ENCODE assay signal across 22 mouse cellular contexts in the genomic region with DNA sequence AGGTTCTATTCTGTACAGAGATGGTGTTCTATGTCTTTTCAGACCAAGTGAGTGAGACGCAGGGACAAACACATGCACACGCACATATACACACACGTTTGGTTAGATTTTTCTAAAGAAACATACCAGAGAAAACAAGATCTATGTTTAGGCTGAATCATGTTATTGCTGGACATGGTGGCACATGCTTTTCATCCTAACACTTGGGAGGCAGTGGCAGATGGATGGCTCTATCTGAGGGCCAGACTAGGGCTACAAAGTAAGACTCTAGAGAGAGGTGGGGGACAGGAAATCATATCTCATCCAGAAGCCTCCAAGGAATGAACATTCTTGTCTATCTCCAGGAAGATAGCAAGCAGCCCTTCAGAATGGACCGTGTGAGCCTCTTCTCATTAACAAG. TPM values are rescaled to one million over a fixed set of nuclear protein-coding genes. Genes with fewer than 3 reads are reported as not detected.
DNase-seq lines count a peak whose midpoint lies in the region; ATAC-seq and TF ChIP-seq lines count a peak whose summit lies in the region.
"Had no signal": no experiment of that assay in that cellular context is flagged by ENCODE, and none has a peak within 500 bp of the region (broad histone marks: within the 10 kb centered on the region; RNA-seq: fewer than 3 reads in every experiment).

No protein-coding gene starts in this region.

- WGBS in hindbrain, embryonic 11.5 days, result 27% methylated on average over 4 of the region's 4 CpGs
- WGBS in hindbrain, embryonic 10.5 days, result 20% methylated on average over 4 of the region's 4 CpGs
- 21% methylated on average over 4 of the region's 4 CpGs for WGBS in midbrain, embryonic 11.5 days
- WGBS in midbrain, embryonic 10.5 days, result 20% methylated on average over 4 of the region's 4 CpGs
- WGBS in neural tube, embryonic 11.5 days, result 21% methylated on average over 4 of the region's 4 CpGs
- WGBS in neural tube, embryonic 15.5 days, result 24% methylated on average over 4 of the region's 4 CpGs
- WGBS in forebrain, embryonic 10.5 days, result 23% methylated on average over 4 of the region's 4 CpGs

- CTCF ChIA-PET in Patski (lab: Charles Lee), result interaction anchor here (0.7 kb wide), 1 partner anchor 13 kb away, joined by 3 read pairs; no protein-coding TSS in a partner anchor

- ATAC-seq in hindbrain, embryonic 11.5 days (ENCODE audit: low FRiP score), result no peak
- no peak for ATAC-seq in midbrain, embryonic 11.5 days (ENCODE audit: low FRiP score)
- no peak for ATAC-seq in neural tube, embryonic 11.5 days (ENCODE audit: insufficient read depth, low FRiP score, low TSS enrichment)
- no peak for ATAC-seq in neural tube, embryonic 15.5 days (ENCODE audit: low FRiP score)
- no peak for ATAC-seq in Patski
- ATAC-seq: activated CD4-positive, CD25-positive, alpha-beta regulatory T cell, adult 4 months; CD4-positive, CD25-positive, alpha-beta regulatory T cell, adult 4 months had no signal

- H3K4me3 ChIP-seq in hindbrain, embryonic 11.5 days (ENCODE audit: low read depth, low read length), result no peak overlapping the region
- no peak overlapping the region for H3K4me3 ChIP-seq in hindbrain, embryonic 10.5 days
- H3K4me3 ChIP-seq in midbrain, embryonic 11.5 days (ENCODE audit: low read depth, low read length), result no peak overlapping the region
- no peak overlapping the region for H3K4me3 ChIP-seq in midbrain, embryonic 10.5 days
- no peak overlapping the region for H3K4me3 ChIP-seq in neural tube, embryonic 11.5 days (ENCODE audit: low read depth, low read length)
- H3K4me3 ChIP-seq in neural tube, embryonic 15.5 days (replicated peaks), result no peak overlapping the region
- H3K4me3 ChIP-seq in forebrain, embryonic 10.5 days, result no peak overlapping the region

- TF ChIP-seq CTCF in Patski (IDR thresholded peaks at IDR 0.05), result no peak

- H3K36me3 ChIP-seq in hindbrain, embryonic 11.5 days (ENCODE audit: control insufficient read depth, insufficient read depth, low read length), result no peaks in the 10 kb centered on the region
- no peaks in the 10 kb centered on the region for H3K36me3 ChIP-seq in hindbrain, embryonic 10.5 days
- H3K36me3 ChIP-seq in midbrain, embryonic 11.5 days (ENCODE audit: control insufficient read depth, insufficient read depth, low read length), result no peaks in the 10 kb centered on the region
- H3K36me3 ChIP-seq in midbrain, embryonic 10.5 days, result no peaks in the 10 kb centered on the region
- no peaks in the 10 kb centered on the region for H3K36me3 ChIP-seq in neural tube, embryonic 11.5 days (ENCODE audit: control insufficient read depth, insufficient read depth, low read length)
- H3K36me3 ChIP-seq in neural tube, embryonic 15.5 days, result no peaks in the 10 kb centered on the region
- no peaks in the 10 kb centered on the region for H3K36me3 ChIP-seq in forebrain, embryonic 10.5 days (replicated peaks)
- H3K36me3 ChIP-seq: G1E had no signal

- H3K27ac ChIP-seq in hindbrain, embryonic 11.5 days (ENCODE audit: low read depth, low read length), result no peak overlapping the region
- no peak overlapping the region for H3K27ac ChIP-seq in hindbrain, embryonic 10.5 days
- H3K27ac ChIP-seq in midbrain, embryonic 11.5 days (ENCODE audit: low read depth, low read length), result no peak overlapping the region
- H3K27ac ChIP-seq in midbrain, embryonic 10.5 days (replicated peaks), result no peak overlapping the region
- H3K27ac ChIP-seq in neural tube, embryonic 11.5 days (ENCODE audit: low read depth, low read length), result no peak overlapping the region
- H3K27ac ChIP-seq in neural tube, embryonic 15.5 days (replicated peaks), result no peak overlapping the region
- H3K27ac ChIP-seq in forebrain, embryonic 10.5 days, result no peak overlapping the region

- peaks cover 96% of the 10 kb centered on the region for H3K27me3 ChIP-seq in hindbrain, embryonic 11.5 days (ENCODE audit: control insufficient read depth, insufficient read depth, low read length)
- peaks cover 100% of the 10 kb centered on the region for H3K27me3 ChIP-seq in hindbrain, embryonic 10.5 days (ENCODE audit: insufficient read depth, poor library complexity, severe bottlenecking)
- peaks cover 95% of the 10 kb centered on the region for H3K27me3 ChIP-seq in midbrain, embryonic 11.5 days (ENCODE audit: control insufficient read depth, insufficient read depth, low read length)
- peaks cover 100% of the 10 kb centered on the region for H3K27me3 ChIP-seq in midbrain, embryonic 10.5 days (ENCODE audit: low read depth, poor library complexity, severe bottlenecking)
- peaks cover 99% of the 10 kb centered on the region for H3K27me3 ChIP-seq in neural tube, embryonic 11.5 days (ENCODE audit: control insufficient read depth, insufficient read depth, low read length)
- H3K27me3 ChIP-seq in neural tube, embryonic 15.5 days (replicated peaks), result peaks cover 95% of the 10 kb centered on the region
- peaks cover 14% of the 10 kb centered on the region for H3K27me3 ChIP-seq in Patski
- H3K27me3 ChIP-seq in forebrain, embryonic 10.5 days (ENCODE audit: poor library complexity, severe bottlenecking), result peaks cover 100% of the 10 kb centered on the region

- in situ Hi-C loops in Patski (cut with MboI; ENCODE audit: low pct_unique_long_range_greater_than_20kb), result no loop called here

- POLR2A ChIA-PET in Patski (lab: Charles Lee), result interaction anchor here (0.9 kb wide), 1 partner anchor 13 kb away, joined by 3 read pairs; the partner anchor contains the start of gene Hoxb13

- H3K4me2 ChIP-seq in hindbrain, embryonic 11.5 days (replicated peaks; ENCODE audit: low read depth, low read length), result no peak overlapping the region
- no peak overlapping the region for H3K4me2 ChIP-seq in midbrain, embryonic 11.5 days
- H3K4me2 ChIP-seq in neural tube, embryonic 11.5 days (ENCODE audit: low read depth), result no peak overlapping the region
- no peak overlapping the region for H3K4me2 ChIP-seq in neural tube, embryonic 15.5 days

- H3K9ac ChIP-seq in hindbrain, embryonic 11.5 days (ENCODE audit: low read depth, low read length), result no peak overlapping the region
- H3K9ac ChIP-seq in midbrain, embryonic 11.5 days (ENCODE audit: low read length), result no peak overlapping the region
- H3K9ac ChIP-seq in neural tube, embryonic 11.5 days (ENCODE audit: low read length), result no peak overlapping the region
- H3K9ac ChIP-seq in neural tube, embryonic 15.5 days (replicated peaks), result no peak overlapping the region

- peak; percentile 24 for DNase-seq in hindbrain, embryonic 11.5 days (ENCODE audit: low spot score)
- no peak for DNase-seq in hindbrain, embryonic 10.5 days (ENCODE audit: low spot score)
- peak; percentile 90 for DNase-seq in midbrain, embryonic 11.5 days (ENCODE audit: low spot score, missing footprints)
- DNase-seq in midbrain, embryonic 10.5 days (ENCODE audit: low spot score), result no peak
- DNase-seq in neural tube, embryonic 11.5 days (ENCODE audit: low spot score), result peak; percentile 10
- DNase-seq in Patski (ENCODE audit: low read depth, low spot score), result peak; percentile 15
- DNase-seq in forebrain, embryonic 10.5 days (ENCODE audit: extremely low spot score, low spot score), result no peak
- DNase-seq: adrenal gland, adult 2 months; adrenal gland, adult 8-10 months; adrenal gland, postnatal 10 days; adrenal gland, postnatal 14 days; adrenal gland, postnatal 25 days; adrenal gland, postnatal 36 days; B cell, adult 2 months; cerebellum, adult 11 months; cerebellum, adult 11-12 months; cerebellum, adult 18-20 months had no signal

- no peaks in the 10 kb centered on the region for H3K4me1 ChIP-seq in hindbrain, embryonic 11.5 days (replicated peaks; ENCODE audit: control insufficient read depth, insufficient read depth, low read length)
- no peaks in the 10 kb centered on the region for H3K4me1 ChIP-seq in hindbrain, embryonic 10.5 days (replicated peaks)
- H3K4me1 ChIP-seq in midbrain, embryonic 11.5 days (ENCODE audit: control insufficient read depth, insufficient read depth, low read length), result no peaks in the 10 kb centered on the region
- no peaks in the 10 kb centered on the region; the same call in 1 of the 2 replicates for H3K4me1 ChIP-seq in midbrain, embryonic 10.5 days
- H3K4me1 ChIP-seq in neural tube, embryonic 11.5 days (ENCODE audit: control insufficient read depth, insufficient read depth, low read length), result no peaks in the 10 kb centered on the region; the same call in 1 of the 2 replicates
- no peaks in the 10 kb centered on the region for H3K4me1 ChIP-seq in neural tube, embryonic 15.5 days
- 0 out of 2 replicates have a peak, but pooled peaks cover 3% of the 10 kb centered on the region for H3K4me1 ChIP-seq in forebrain, embryonic 10.5 days

- 0 out of 2 replicates have a peak, but pooled peaks cover 3% of the 10 kb centered on the region for H3K9me3 ChIP-seq in hindbrain, embryonic 11.5 days (ENCODE audit: control insufficient read depth, low read length)
- peaks cover 7% of the 10 kb centered on the region for H3K9me3 ChIP-seq in hindbrain, embryonic 10.5 days
- peaks cover 4% of the 10 kb centered on the region; the same call in 1 of the 2 replicates for H3K9me3 ChIP-seq in midbrain, embryonic 11.5 days (ENCODE audit: control insufficient read depth, low read length)
- H3K9me3 ChIP-seq in midbrain, embryonic 10.5 days (replicated peaks), result peaks cover 8% of the 10 kb centered on the region
- 0 out of 2 replicates have a peak, but pooled peaks cover 3% of the 10 kb centered on the region for H3K9me3 ChIP-seq in neural tube, embryonic 11.5 days (ENCODE audit: control insufficient read depth, low read length)
- H3K9me3 ChIP-seq in neural tube, embryonic 15.5 days (replicated peaks), result no peaks in the 10 kb centered on the region
- peaks cover 6% of the 10 kb centered on the region; the same call in 1 of the 2 replicates for H3K9me3 ChIP-seq in forebrain, embryonic 10.5 days
- H3K9me3 ChIP-seq: G1E had no signal

RNA-seq across cellular contexts. Expression of gene Hoxb13, which starts 13.1 kb away (rescaled TPM):
- polyA plus RNA-seq in hindbrain, embryonic 11.5 days (2014; fragmentation: Nextera tagmentation; extraction: Ambion mirVana), result not detected in 2 replicates
- polyA plus RNA-seq in hindbrain, embryonic 10.5 days (2016; fragmentation: Nextera tagmentation; extraction: Ambion mirVana), result not detected in 2 replicates
- polyA plus RNA-seq in midbrain, embryonic 11.5 days (2014; fragmentation: Nextera tagmentation; extraction: Ambion mirVana), result not detected in 2 replicates
- not detected in 2 replicates for polyA plus RNA-seq in midbrain, embryonic 10.5 days (2016; fragmentation: Nextera tagmentation; extraction: Ambion mirVana)
- polyA plus RNA-seq in neural tube, embryonic 11.5 days (2014; fragmentation: Nextera tagmentation; extraction: Ambion mirVana), result 0.33 and 0.35 TPM in 2 replicates
- 0.15 and 1.9 TPM in 2 replicates for polyA plus RNA-seq in neural tube, embryonic 15.5 days (2015; fragmentation: Nextera tagmentation; extraction: Ambion mirVana)
- polyA plus RNA-seq in Patski (2021), result 1.4 TPM
- polyA plus RNA-seq in forebrain, embryonic 10.5 days (2016; fragmentation: Nextera tagmentation; extraction: Ambion mirVana), result not detected in 2 replicates
- polyA plus RNA-seq: activated CD4-positive, CD25-positive, alpha-beta regulatory T cell, adult 4 months; adrenal gland, adult 2 months; brain, embryonic 14.5 days; CD4-positive, CD25-positive, alpha-beta regulatory T cell, adult 4 months had no signal

RNA-seq across cellular contexts. Expression of gene Ttll6, which starts 47.5 kb away (rescaled TPM):
- 0.07 and 0.12 TPM in 2 replicates for polyA plus RNA-seq in hindbrain, embryonic 11.5 days (2014; fragmentation: Nextera tagmentation; extraction: Ambion mirVana)
- 0.08 TPM in 1 of 2 replicates, not detected in the other for polyA plus RNA-seq in hindbrain, embryonic 10.5 days (2016; fragmentation: Nextera tagmentation; extraction: Ambion mirVana)
- polyA plus RNA-seq in midbrain, embryonic 11.5 days (2014; fragmentation: Nextera tagmentation; extraction: Ambion mirVana), result not detected in 2 replicates
- polyA plus RNA-seq in midbrain, embryonic 10.5 days (2016; fragmentation: Nextera tagmentation; extraction: Ambion mirVana), result not detected in 2 replicates
- not detected in 2 replicates for polyA plus RNA-seq in neural tube, embryonic 11.5 days (2014; fragmentation: Nextera tagmentation; extraction: Ambion mirVana)
- polyA plus RNA-seq in neural tube, embryonic 15.5 days (2015; fragmentation: Nextera tagmentation; extraction: Ambion mirVana), result 0.23 and 0.46 TPM in 2 replicates
- 0.13 TPM for polyA plus RNA-seq in Patski (2021)
- polyA plus RNA-seq in forebrain, embryonic 10.5 days (2016; fragmentation: Nextera tagmentation; extraction: Ambion mirVana), result not detected in 2 replicates
- polyA plus RNA-seq: adrenal gland, adult 2 months; CD4-positive, CD25-positive, alpha-beta regulatory T cell, adult 4 months; G1E had no signal

Comparison
In these comparisons a context has a peak if more than half of its experiments do, and no peak if none do; other contexts are left out.
1. DNase-seq: peak in hindbrain, embryonic 11.5 days (single experiment), midbrain, embryonic 11.5 days (single experiment), neural tube, embryonic 11.5 days (single experiment) and Patski (single experiment); none in hindbrain, embryonic 10.5 days (single experiment), midbrain, embryonic 10.5 days (single experiment) and forebrain, embryonic 10.5 days (single experiment).